ENCODE assay signal across 9 mouse cellular contexts in the genomic region with DNA sequence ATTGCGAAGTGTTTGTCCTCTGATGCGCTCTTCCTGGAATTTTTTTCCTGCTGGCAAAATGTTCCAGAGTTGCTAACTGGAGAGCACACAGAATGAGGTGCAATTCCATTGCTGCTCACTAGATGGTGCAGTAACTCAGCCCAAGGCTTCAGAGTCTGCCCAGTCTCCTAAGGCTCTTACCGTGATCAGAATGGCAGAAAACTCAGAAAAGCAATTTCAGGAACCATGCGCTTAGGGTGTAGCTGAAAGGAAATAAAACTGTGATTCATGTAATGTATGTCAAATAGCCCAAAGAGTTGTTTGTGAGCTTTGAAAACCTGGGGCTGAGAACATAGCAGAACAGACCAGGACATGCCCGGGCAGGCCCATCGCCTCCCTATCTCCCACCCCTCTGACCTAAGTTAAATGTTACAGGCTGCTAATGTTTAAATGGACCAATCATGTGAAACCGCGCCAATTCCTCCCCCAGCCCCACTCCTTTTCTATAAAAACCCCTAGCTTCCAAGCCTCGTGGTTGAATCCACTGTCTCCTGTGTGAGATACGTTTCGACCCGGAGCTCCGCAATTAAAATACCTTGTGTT. TPM values are rescaled to one million over a fixed set of nuclear protein-coding genes. Genes with fewer than 3 reads are reported as not detected.
DNase-seq lines count a peak whose midpoint lies in the region; ATAC-seq and TF ChIP-seq lines count a peak whose summit lies in the region.
"Not testable (repeated sequence)": the region's sequence is repeated elsewhere in the genome, so short reads cannot be mapped to it uniquely, and the experiment has no call there.
"Had no signal": no experiment of that assay in that cellular context is flagged by ENCODE, and none has a peak within 500 bp of the region (broad histone marks: within the 10 kb centered on the region; RNA-seq: fewer than 3 reads in every experiment).

No protein-coding gene starts in this region.

- H3K4me3 ChIP-seq in bone marrow, adult 2 months (replicated peaks; ENCODE audit: control insufficient read depth, low read depth, low read length); forebrain, embryonic 10.5 days; heart, embryonic 16.5 days (ENCODE audit: low read length); kidney, embryonic 16.5 days (ENCODE audit: low read length); limb, embryonic 10.5 days; midbrain, embryonic 14.5 days (replicated peaks; ENCODE audit: low read depth, low read length); spleen, adult 2 months (ENCODE audit: extremely low read depth, insufficient read depth, insufficient read length): not testable (repeated sequence)

- not testable (repeated sequence) for TF ChIP-seq POLR2A in bone marrow, adult 2 months (IDR thresholded peaks at IDR 0.05; ENCODE audit: borderline replicate concordance, control insufficient read depth, low read depth, low read length); spleen, adult 2 months (IDR thresholded peaks at IDR 0.05; ENCODE audit: low read depth, low read length)

- H3K4me1 ChIP-seq in bone marrow, adult 2 months (ENCODE audit: control insufficient read depth, insufficient read depth, low read length); heart, embryonic 16.5 days (ENCODE audit: control insufficient read depth, insufficient read depth, low read length); kidney, embryonic 16.5 days (ENCODE audit: insufficient read depth, low read length); limb, embryonic 10.5 days; midbrain, embryonic 14.5 days (ENCODE audit: control insufficient read depth, insufficient read depth, low read length); spleen, adult 2 months (ENCODE audit: control insufficient read depth, insufficient read depth, insufficient read length): not testable (repeated sequence)
- peaks cover 27% of the 10 kb centered on the region for H3K4me1 ChIP-seq in forebrain, embryonic 10.5 days

- not testable (repeated sequence) for H3K9ac ChIP-seq in heart, embryonic 16.5 days (ENCODE audit: low read length); kidney, embryonic 16.5 days (replicated peaks; ENCODE audit: low read length); midbrain, embryonic 14.5 days (replicated peaks; ENCODE audit: low read length)

- H3K27ac ChIP-seq in bone marrow, adult 2 months (ENCODE audit: control insufficient read depth, insufficient read depth, low read depth, low read length, poor library complexity); forebrain, embryonic 10.5 days; heart, embryonic 16.5 days (ENCODE audit: low read length); kidney, embryonic 16.5 days (ENCODE audit: low read length); limb, embryonic 10.5 days; midbrain, embryonic 14.5 days (replicated peaks; ENCODE audit: low read depth, low read length); spleen, adult 2 months (ENCODE audit: insufficient read depth, low read length): not testable (repeated sequence)

- TF ChIP-seq CTCF in bone marrow, adult 2 months (IDR thresholded peaks at IDR 0.05; ENCODE audit: control insufficient read depth, insufficient read depth, low read length) = peak; percentile 53
- TF ChIP-seq CTCF in spleen, adult 2 months (IDR thresholded peaks at IDR 0.05; ENCODE audit: extremely low read depth, insufficient read depth, insufficient read length, insufficient replicate concordance) = peak; percentile 57; the same call in 1 of the 2 replicates

- H3K9me3 ChIP-seq in forebrain, embryonic 10.5 days; heart, embryonic 16.5 days (replicated peaks; ENCODE audit: control insufficient read depth, low read length); kidney, embryonic 16.5 days (ENCODE audit: low read length); limb, embryonic 10.5 days (replicated peaks); midbrain, embryonic 14.5 days (ENCODE audit: control insufficient read depth, low read length): not testable (repeated sequence)

- peak; percentile 58 for ATAC-seq in heart, embryonic 16.5 days (replicated peaks; ENCODE audit: extremely low read depth, insufficient read depth, low FRiP score)
- peak; percentile 85 for ATAC-seq in kidney, embryonic 16.5 days (ENCODE audit: low FRiP score, low TSS enrichment)
- peak; percentile 72 for ATAC-seq in midbrain, embryonic 14.5 days (ENCODE audit: low FRiP score, low TSS enrichment)

- DNase-seq in A20 (ENCODE audit: low read depth, low spot score) = peak; percentile 60
- DNase-seq in forebrain, embryonic 10.5 days (ENCODE audit: extremely low spot score, low spot score) = peak; percentile 63
- peak; percentile 64 for DNase-seq in limb, embryonic 10.5 days (ENCODE audit: low spot score)
- DNase-seq in midbrain, embryonic 14.5 days = peak; percentile 91
- peak in 1 of 2 experiments; percentile 16 for DNase-seq in spleen, adult 2 months (ENCODE audit: low read depth in 1 of 2, low spot score in 2 of 2)

- not testable (repeated sequence) for H3K36me3 ChIP-seq in forebrain, embryonic 10.5 days (replicated peaks); heart, embryonic 16.5 days (ENCODE audit: control insufficient read depth, insufficient read depth); kidney, embryonic 16.5 days (ENCODE audit: insufficient read depth, low read length); limb, embryonic 10.5 days; midbrain, embryonic 14.5 days (ENCODE audit: control insufficient read depth, insufficient read depth, low read length); spleen, adult 2 months (ENCODE audit: control insufficient read depth, insufficient read depth, low read length)

- 48% methylated on average over 11 of the region's 13 CpGs for WGBS in bone marrow, adult 2 months
- WGBS in forebrain, embryonic 10.5 days = 57% methylated on average over 11 of the region's 13 CpGs
- WGBS in heart, embryonic 16.5 days = 49% methylated on average over 11 of the region's 13 CpGs
- WGBS in kidney, embryonic 16.5 days = 43% methylated on average over 10 of the region's 13 CpGs
- WGBS in limb, embryonic 10.5 days = 56% methylated on average over 11 of the region's 13 CpGs
- WGBS in midbrain, embryonic 14.5 days = 49% methylated on average over 11 of the region's 13 CpGs
- 56% methylated on average over 11 of the region's 13 CpGs for WGBS in spleen, adult 2 months

- H3K4me2 ChIP-seq in heart, embryonic 16.5 days (ENCODE audit: low read depth, low read length); kidney, embryonic 16.5 days (replicated peaks; ENCODE audit: low read depth, low read length): not testable (repeated sequence)
- peak overlapping the region; percentile 15; the same call in 1 of the 2 replicates for H3K4me2 ChIP-seq in midbrain, embryonic 14.5 days (ENCODE audit: low read length)

- peaks cover 24% of the 10 kb centered on the region for H3K27me3 ChIP-seq in forebrain, embryonic 10.5 days (ENCODE audit: poor library complexity, severe bottlenecking)
- H3K27me3 ChIP-seq in heart, embryonic 16.5 days (ENCODE audit: control insufficient read depth, insufficient read depth, low read length); midbrain, embryonic 14.5 days (ENCODE audit: control insufficient read depth, insufficient read depth, low read length); spleen, adult 2 months (ENCODE audit: control insufficient read depth, insufficient read depth, low read length): not testable (repeated sequence)
- H3K27me3 ChIP-seq in kidney, embryonic 16.5 days (ENCODE audit: insufficient read depth, low read length) = peaks cover 23% of the 10 kb centered on the region
- peaks cover 30% of the 10 kb centered on the region for H3K27me3 ChIP-seq in limb, embryonic 10.5 days (ENCODE audit: low read depth, poor library complexity, severe bottlenecking)

RNA-seq across cellular contexts. Expression of gene Psg22, which starts 32.1 kb away (rescaled TPM):
- not detected in 2 replicates for polyA plus RNA-seq in bone marrow, adult 2 months (2011; ENCODE audit: insufficient read depth, insufficient read length, low replicate concordance, missing spikeins)
- polyA plus RNA-seq in forebrain, embryonic 10.5 days (2016; fragmentation: Nextera tagmentation; extraction: Ambion mirVana) = not detected in 2 replicates
- polyA plus RNA-seq in heart, embryonic 16.5 days (2015; fragmentation: Nextera tagmentation; extraction: Ambion mirVana) = not detected in 2 replicates
- not detected in 2 replicates for polyA plus RNA-seq in kidney, embryonic 16.5 days (2015; fragmentation: Nextera tagmentation; extraction: Ambion mirVana)
- not detected in 2 replicates for polyA plus RNA-seq in limb, embryonic 10.5 days (2016; fragmentation: Nextera tagmentation; extraction: Ambion mirVana)
- not detected in 2 replicates for polyA plus RNA-seq in midbrain, embryonic 14.5 days (2014; fragmentation: Nextera tagmentation; extraction: Ambion mirVana)
- not detected in 2 replicates for polyA plus RNA-seq in spleen, adult 2 months (2012; rRNA removed)
- polyA plus RNA-seq: heart, embryonic 13.5 days had no signal

RNA-seq across cellular contexts. Expression of gene Psg19, which starts 48.3 kb away (rescaled TPM):
- not detected in 2 replicates for polyA plus RNA-seq in bone marrow, adult 2 months (2011; ENCODE audit: insufficient read depth, insufficient read length, low replicate concordance, missing spikeins)
- not detected in 2 replicates for polyA plus RNA-seq in forebrain, embryonic 10.5 days (2016; fragmentation: Nextera tagmentation; extraction: Ambion mirVana)
- polyA plus RNA-seq in heart, embryonic 16.5 days (2015; fragmentation: Nextera tagmentation; extraction: Ambion mirVana) = not detected in 2 replicates
- polyA plus RNA-seq in kidney, embryonic 16.5 days (2015; fragmentation: Nextera tagmentation; extraction: Ambion mirVana) = not detected in 2 replicates
- polyA plus RNA-seq in limb, embryonic 10.5 days (2016; fragmentation: Nextera tagmentation; extraction: Ambion mirVana) = not detected in 2 replicates
- not detected in 2 replicates for polyA plus RNA-seq in midbrain, embryonic 14.5 days (2014; fragmentation: Nextera tagmentation; extraction: Ambion mirVana)
- polyA plus RNA-seq in spleen, adult 2 months (2012; rRNA removed) = not detected in 2 replicates
- polyA plus RNA-seq: heart, embryonic 13.5 days had no signal
